15 mouse cellular contexts compared by ENCODE assay signal in genomic region chr5:77146459-77147170, GRCm38 (mm10). TPM values are rescaled to one million over a fixed set of nuclear protein-coding genes. Genes with fewer than 3 reads are reported as not detected.
A peak's percentile ranks its signal among the peaks of the same experiment; 100 is the strongest.
DNase-seq lines count a peak whose midpoint lies in the region; ATAC-seq lines count a peak whose summit lies in the region.
"Had no signal": no experiment of that assay in that cellular context is flagged by ENCODE, and none has a peak within 500 bp of the region (broad histone marks: within the 10 kb centered on the region; RNA-seq: fewer than 3 reads in every experiment).

No protein-coding gene starts in this region.

- no peak overlapping the region for H3K4me3 ChIP-seq in kidney, embryonic 14.5 days (ENCODE audit: low read length)
- peak overlapping the region; percentile 79 for H3K4me3 ChIP-seq in megakaryocyte, embryonic 14.5 days (replicated peaks)
- H3K4me3 ChIP-seq: heart, adult 2 months; hindbrain, embryonic 13.5 days; limb, embryonic 13.5 days; lung, embryonic 15.5 days had no signal

- peak overlapping the region; percentile 24; the same call in 1 of the 2 replicates for H3K27ac ChIP-seq in kidney, embryonic 14.5 days (ENCODE audit: low read depth, low read length)
- H3K27ac ChIP-seq: heart, adult 2 months; hindbrain, embryonic 13.5 days; limb, embryonic 13.5 days had no signal

- H3K4me2 ChIP-seq in kidney, embryonic 14.5 days (replicated peaks; ENCODE audit: low read depth, low read length), result no peak overlapping the region
- H3K4me2 ChIP-seq: hindbrain, embryonic 13.5 days; limb, embryonic 13.5 days; lung, embryonic 15.5 days had no signal

- no peak overlapping the region for H3K9ac ChIP-seq in kidney, embryonic 14.5 days (ENCODE audit: low read depth, low read length)
- H3K9ac ChIP-seq: forebrain, postnatal 0 days; hindbrain, embryonic 13.5 days; limb, embryonic 13.5 days; lung, embryonic 15.5 days had no signal

- DNase-seq in kidney, adult 8-10 months, result no peak
- DNase-seq in brain, adult 2 months (ENCODE audit: low read depth, low spot score), result peak; percentile 88
- no peak for DNase-seq in urinary bladder, postnatal 4 days (ENCODE audit: low spot score in 2 of 2)
- DNase-seq: adrenal gland, adult 8-10 months; forebrain, postnatal 0 days; heart, adult 2 months; thymus, postnatal 25 days had no signal

- H3K4me1 ChIP-seq in kidney, embryonic 14.5 days (ENCODE audit: control insufficient read depth, insufficient read depth, low read length), result no peaks in the 10 kb centered on the region
- H3K4me1 ChIP-seq in megakaryocyte, embryonic 14.5 days, result peaks cover 53% of the 10 kb centered on the region
- H3K4me1 ChIP-seq: hindbrain, embryonic 13.5 days; limb, embryonic 13.5 days; lung, embryonic 15.5 days had no signal

- no peaks in the 10 kb centered on the region for H3K27me3 ChIP-seq in kidney, embryonic 14.5 days (ENCODE audit: control insufficient read depth, insufficient read depth, low read length)
- H3K27me3 ChIP-seq in megakaryocyte, embryonic 14.5 days (replicated peaks), result peaks cover 17% of the 10 kb centered on the region
- H3K27me3 ChIP-seq: hindbrain, embryonic 13.5 days; limb, embryonic 13.5 days; lung, embryonic 15.5 days had no signal

- no peak for ATAC-seq in kidney, embryonic 14.5 days (ENCODE audit: low FRiP score, low TSS enrichment)
- no peak for ATAC-seq in megakaryocyte, adult 5-6 weeks (ENCODE audit: poor library complexity, severe bottlenecking)
- ATAC-seq in megakaryocyte-erythroid progenitor cell, adult 5-6 weeks (replicated peaks; ENCODE audit: low FRiP score, low TSS enrichment, poor library complexity, severe bottlenecking), result peak; percentile 43; the same call in 1 of the 2 replicates
- ATAC-seq: forebrain, postnatal 0 days; intestine, postnatal 0 days had no signal

- H3K36me3 ChIP-seq in kidney, embryonic 14.5 days (ENCODE audit: control insufficient read depth, insufficient read depth, low read length), result no peaks in the 10 kb centered on the region
- no peaks in the 10 kb centered on the region for H3K36me3 ChIP-seq in megakaryocyte, embryonic 14.5 days (replicated peaks; ENCODE audit: low read length)
- H3K36me3 ChIP-seq: hindbrain, embryonic 13.5 days; limb, embryonic 13.5 days; lung, embryonic 15.5 days had no signal

- H3K9me3 ChIP-seq in kidney, embryonic 14.5 days (ENCODE audit: control insufficient read depth, low read length), result no peaks in the 10 kb centered on the region
- H3K9me3 ChIP-seq in megakaryocyte, embryonic 14.5 days, result no peaks in the 10 kb centered on the region
- H3K9me3 ChIP-seq: hindbrain, embryonic 13.5 days; limb, embryonic 13.5 days; lung, embryonic 15.5 days had no signal

- WGBS in kidney, embryonic 14.5 days, result 84% methylated on average over 4 of the region's 4 CpGs

RNA-seq across cellular contexts. Expression of gene Hopx, which starts 31.7 kb away (rescaled TPM):
- polyA plus RNA-seq in kidney, embryonic 14.5 days (2014; fragmentation: Nextera tagmentation; extraction: Ambion mirVana), result 2.0 and 3.2 TPM in 2 replicates
- polyA plus RNA-seq in megakaryocyte, embryonic 14.5 days (2012; ENCODE audit: insufficient read depth, low replicate concordance), result 2.5 TPM in 1 of 2 replicates, not detected in the other
- 104 and 127 TPM in 2 replicates for total RNA-seq in megakaryocyte, adult 5-6 weeks (2015)
- 35.5 and 46.3 TPM in 2 replicates for total RNA-seq in megakaryocyte, adult 5-6 weeks (2017)
- total RNA-seq in megakaryocyte-erythroid progenitor cell, adult 5-6 weeks (2014; fragmentation: Nextera tagmentation), result 1.9 and 4.7 TPM in 2 replicates
- 1.3 and 2.4 TPM in 2 replicates for total RNA-seq in megakaryocyte-erythroid progenitor cell, adult 5-6 weeks (2017)

Comparison
In these comparisons a context has a peak if more than half of its experiments do, and no peak if none do; other contexts are left out.
1. RNA of gene Hopx, which starts 31.7 kb away (total RNA-seq): 35.5 to 127 TPM in megakaryocyte, adult 5-6 weeks; 1.3 to 4.7 TPM in megakaryocyte-erythroid progenitor cell, adult 5-6 weeks; every median in the first group is over 4 times any median in the second.